Mouse (Mus musculus) MEL (cell line): ENCODE measurements around the gene Gm21762. TPM values are rescaled to one million over a fixed set of nuclear protein-coding genes. Genes with fewer than 3 reads are reported as not detected.
"Not testable (repeated sequence)": the region's sequence is repeated elsewhere in the genome, so short reads cannot be mapped to it uniquely, and the experiment has no call there.

Experiments
- DNase-seq: peaks from one replicate; pipeline ENCODE4 v3.0.0; 2011; ENCODE audit warnings: low read depth, low spot score
- H3K27ac ChIP-seq: 2 replicates; pipeline ENCODE4 v1.5.1; 2012; ENCODE audit warnings: low read depth, mild to moderate bottlenecking, control low read depth, low read length, moderate library complexity; ENCODE audit not compliant: control insufficient read depth
- H3K27me3 ChIP-seq, 2 experiments: fragments of 150-350 bp in 1 of 2; sonication (generic) in 1 of 2; 2 replicates each; pipeline ENCODE4 v1.6.1; 2012; ENCODE audit warnings: low read length in 2 of 2, mild to moderate bottlenecking in 2 of 2, improper control_type of control experiment in 1 of 2, moderate library complexity in 1 of 2; ENCODE audit not compliant: insufficient read depth in 2 of 2, control insufficient read depth in 1 of 2
- H3K36me3 ChIP-seq, 2 experiments: 2 replicates each; pipeline ENCODE4 v1.6.1; 2012 to 2014; ENCODE audit warnings: low read length in 2 of 2, improper control_type of control experiment in 1 of 2, inconsistent platforms in 1 of 2, mild to moderate bottlenecking in 1 of 2; ENCODE audit not compliant: insufficient read depth in 2 of 2, control insufficient read depth in 1 of 2
- H3K4me1 ChIP-seq, 2 experiments: fragments of 150-350 bp in 1 of 2; sonication (generic) in 1 of 2; 2 replicates each; pipeline ENCODE4 v1.6.1; 2012; ENCODE audit warnings: low read length in 2 of 2, improper control_type of control experiment in 1 of 2, mild to moderate bottlenecking in 1 of 2; ENCODE audit not compliant: insufficient read depth in 2 of 2, control insufficient read depth in 1 of 2
- H3K4me3 ChIP-seq, 2 experiments: fragments of 150-350 bp in 1 of 2; sonication (generic) in 1 of 2; 2 replicates each; pipeline ENCODE4 v1.5.1; 2012; ENCODE audit warnings: low read depth in 2 of 2, low read length in 2 of 2, mild to moderate bottlenecking in 2 of 2, moderate library complexity in 2 of 2, control low read depth in 1 of 2, improper control_type of control experiment in 1 of 2; ENCODE audit not compliant: control insufficient read depth in 1 of 2, insufficient read depth in 1 of 2
- H3K79me2 ChIP-seq: 2 replicates; pipeline ENCODE4 v1.6.1; 2012; ENCODE audit warnings: mild to moderate bottlenecking, low read length, moderate library complexity; ENCODE audit not compliant: control insufficient read depth, poor library complexity, insufficient read depth
- H3K9ac ChIP-seq: 2 replicates; pipeline ENCODE4 v1.6.1; 2012; ENCODE audit warnings: low read depth, mild to moderate bottlenecking, control low read depth, low read length, moderate library complexity; ENCODE audit not compliant: control insufficient read depth, poor library complexity, severe bottlenecking
- H3K9me3 ChIP-seq: fragments of 150-350 bp; sonication (generic); replicated peaks from 2 replicates; pipeline ENCODE4 v1.6.1; 2012; ENCODE audit warnings: mild to moderate bottlenecking, low read length, improper control_type of control experiment, moderate library complexity; ENCODE audit not compliant: insufficient read depth
- polyA plus RNA-seq, 2 experiments: library from polyadenylated mRNA; stranded (reverse) in 1 of 2; unstranded in 1 of 2; fragments of >175 nt in 1 of 2; fragments of >200 nt in 1 of 2; gene quantifications; 2 replicates each; pipeline versions ENCODE4 v1.2.1 to v1.2.4; 2012; ENCODE audit warnings: low replicate concordance in 2 of 2, low read depth in 1 of 2; ENCODE audit not compliant: insufficient read length in 2 of 2, insufficient read depth in 1 of 2, missing spikeins in 1 of 2
- total RNA-seq: library from RNA; depleted of rRNA; stranded (reverse); fragments of 300-350 nt; gene quantifications from 2 replicates; pipeline ENCODE4 v1.2.3, GENCODE M21; 2012

The Gm21762 gene
- total and polyA plus RNA-seq, 3 experiments: not detected

DNA sequence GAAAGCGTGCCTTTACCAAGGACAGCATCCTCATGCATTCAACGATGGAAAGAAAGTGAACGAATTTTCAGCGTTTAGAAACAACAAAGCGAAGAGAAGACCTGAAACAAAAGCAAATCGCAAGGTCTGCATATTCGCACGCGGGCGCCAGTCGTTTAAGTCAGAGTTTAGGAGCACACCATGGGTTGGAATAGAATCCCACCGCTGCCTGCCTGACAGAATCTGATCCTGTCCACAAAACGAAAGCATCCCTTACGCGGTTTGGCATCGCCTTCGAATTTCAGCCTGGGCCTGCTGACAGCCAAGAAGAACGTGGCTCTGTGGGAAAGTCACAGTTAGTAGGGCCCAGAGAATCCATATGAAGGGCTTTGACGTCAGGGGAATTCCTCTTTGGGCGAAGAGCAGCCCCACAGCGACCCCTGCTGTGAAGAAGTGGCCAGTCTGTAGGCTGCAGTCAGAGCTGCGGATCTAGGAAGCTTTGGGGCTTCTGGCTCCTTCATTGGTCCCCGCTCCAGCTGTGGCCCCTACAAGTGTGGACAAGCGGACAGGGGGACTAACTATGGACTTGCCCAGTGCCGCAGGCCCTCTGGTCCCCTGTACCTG, 16.8 kb upstream of the Gm21762 start:
- H3K9ac ChIP-seq, H3K36me3 ChIP-seq, H3K79me2 ChIP-seq, H3K27me3 ChIP-seq, H3K27ac ChIP-seq, H3K9me3 ChIP-seq, H3K4me3 ChIP-seq, DNase-seq, H3K4me1 ChIP-seq: not testable (repeated sequence)

DNA sequence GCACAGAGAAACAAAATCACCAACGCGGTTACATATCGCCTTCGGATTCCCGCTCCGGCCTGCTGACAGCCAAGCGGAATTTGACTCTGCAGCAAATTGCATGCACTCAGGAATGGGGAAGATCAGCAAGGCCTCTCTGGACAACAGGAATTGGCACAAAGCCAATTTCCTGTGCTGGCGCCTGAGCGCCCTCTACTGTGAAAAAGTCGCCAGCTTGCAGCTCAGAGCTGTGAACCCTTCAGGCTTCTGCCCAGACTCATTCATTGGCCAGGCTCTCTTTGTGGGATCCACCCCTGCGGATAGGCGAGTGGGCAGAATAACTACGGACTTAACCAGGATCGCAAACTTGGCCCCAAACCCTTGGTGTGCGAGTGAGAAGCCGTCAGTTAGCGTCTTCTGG, 16.1 kb upstream of the Gm21762 start:
- H3K27me3 ChIP-seq, H3K4me1 ChIP-seq, H3K9ac ChIP-seq, DNase-seq, H3K27ac ChIP-seq, H3K36me3 ChIP-seq, H3K4me3 ChIP-seq, H3K9me3 ChIP-seq, H3K79me2 ChIP-seq: not testable (repeated sequence)

DNA sequence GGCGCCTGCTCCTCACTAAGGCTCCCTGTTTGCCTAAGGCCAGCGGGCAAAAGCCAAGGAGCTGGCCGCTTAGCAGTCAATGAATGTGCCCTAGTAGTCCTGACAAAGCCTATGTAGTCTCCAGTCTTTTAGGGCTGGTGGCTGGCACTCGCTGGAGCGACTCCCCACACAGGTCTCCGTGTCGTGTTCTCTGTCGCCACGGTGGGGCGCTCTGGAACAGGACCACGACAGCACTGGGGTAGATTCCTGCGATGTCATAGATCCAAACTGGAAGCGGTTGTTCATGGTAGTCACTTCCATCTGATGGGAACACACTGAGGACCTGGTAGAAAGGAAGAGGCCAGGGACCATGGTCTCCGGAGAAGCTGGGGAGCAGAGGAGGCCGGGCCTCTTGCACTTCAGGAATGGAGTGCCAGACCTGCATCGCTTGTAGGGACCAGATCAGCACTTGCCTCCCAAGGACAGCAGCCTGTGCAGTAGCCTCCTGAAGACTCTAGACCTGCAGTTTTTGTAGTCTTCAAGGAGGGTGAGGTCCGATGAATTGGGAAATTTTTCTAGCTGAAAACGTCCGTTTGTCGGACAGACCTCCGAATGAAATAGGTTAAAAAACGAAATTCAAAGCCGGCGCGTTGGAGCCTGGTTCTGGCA, 7.4 kb upstream of the Gm21762 start:
- not testable (repeated sequence) for DNase-seq, H3K9ac ChIP-seq, H3K9me3 ChIP-seq, H3K36me3 ChIP-seq, H3K4me3 ChIP-seq, H3K79me2 ChIP-seq, H3K27me3 ChIP-seq, H3K27ac ChIP-seq, H3K4me1 ChIP-seq

DNA sequence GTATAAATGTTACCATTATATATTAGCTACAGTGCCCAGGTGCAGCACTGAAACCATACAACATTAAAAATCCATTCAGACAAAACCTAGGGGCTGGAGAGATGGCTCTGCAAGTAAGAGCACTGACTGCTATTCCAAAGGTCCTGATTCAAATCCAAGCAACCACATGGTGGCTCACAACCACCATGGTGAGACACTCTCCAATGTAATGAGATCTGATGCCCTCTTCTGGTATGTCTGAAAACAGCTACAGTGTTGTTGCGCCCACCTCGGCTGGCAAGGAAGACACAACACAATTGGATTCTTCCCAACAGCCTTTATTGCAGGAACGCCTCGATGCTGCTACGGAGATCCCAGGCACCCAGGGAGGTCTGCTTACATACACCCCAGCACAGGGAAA, 5.2 kb upstream of the Gm21762 start:
- not testable (repeated sequence) for H3K9me3 ChIP-seq, H3K36me3 ChIP-seq, H3K4me1 ChIP-seq, H3K79me2 ChIP-seq, H3K4me3 ChIP-seq, DNase-seq, H3K27me3 ChIP-seq, H3K27ac ChIP-seq, H3K9ac ChIP-seq

DNA sequence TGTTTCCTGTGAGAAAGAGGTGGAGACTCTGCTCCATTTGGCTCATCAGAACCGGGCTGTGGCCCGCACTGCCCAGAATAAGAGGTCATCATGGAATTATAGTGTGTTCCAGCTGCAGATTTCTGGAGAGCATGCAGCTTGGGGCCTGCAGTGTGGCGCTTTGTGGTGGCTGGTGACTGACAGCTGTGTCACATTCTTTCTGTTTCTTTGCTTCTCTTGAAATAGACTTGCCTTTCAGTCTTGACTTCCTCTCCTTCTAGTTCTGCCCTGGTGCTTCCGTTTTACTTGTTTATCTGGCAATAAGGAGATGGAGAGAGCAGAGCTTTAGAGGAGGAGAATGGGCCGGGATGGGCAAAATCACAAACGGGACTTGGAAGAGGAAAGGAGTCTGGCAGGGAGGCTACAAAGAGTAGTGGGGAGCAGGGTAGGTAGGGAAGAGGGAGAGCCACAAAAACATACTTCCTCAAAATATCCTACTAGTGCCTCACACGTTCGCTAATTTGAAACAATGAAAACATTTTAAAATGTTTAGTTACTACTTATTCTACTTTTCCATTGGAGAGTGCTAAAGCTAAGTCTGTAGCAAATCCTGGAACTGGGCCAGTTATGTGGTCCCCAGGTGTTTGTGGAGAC, 19.4 kb downstream of the Gm21762 start:
- not testable (repeated sequence) for H3K27me3 ChIP-seq, H3K27ac ChIP-seq, H3K4me3 ChIP-seq, H3K9me3 ChIP-seq, H3K36me3 ChIP-seq, H3K4me1 ChIP-seq, DNase-seq, H3K79me2 ChIP-seq, H3K9ac ChIP-seq

DNA sequence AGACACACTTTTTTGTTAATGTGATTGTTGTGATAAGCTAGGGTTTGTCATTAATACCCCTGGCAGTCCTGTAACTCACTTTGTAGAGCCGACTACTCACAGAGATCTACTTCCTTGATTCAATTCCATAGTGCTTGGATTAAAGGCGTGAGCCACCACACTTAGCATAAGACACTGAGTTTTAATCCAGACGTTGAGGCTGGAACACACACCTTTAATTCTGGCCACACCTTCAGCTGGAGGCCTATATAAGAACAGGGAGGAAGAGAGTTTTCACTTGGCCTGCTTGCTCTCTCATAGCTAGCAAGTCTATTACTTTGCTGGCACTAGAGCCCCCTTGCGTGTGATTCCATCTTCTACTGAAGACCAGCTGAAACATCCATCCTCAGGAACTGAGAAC, 43.6 kb downstream of the Gm21762 start, which contains the start of gene Gm21818:
TSS of gene Gm21818 (plus strand) at position 301 of the 400 bp plus-strand sequence.
- H3K79me2 ChIP-seq, H3K36me3 ChIP-seq, H3K4me3 ChIP-seq, DNase-seq, H3K27me3 ChIP-seq, H3K9ac ChIP-seq, H3K27ac ChIP-seq, H3K4me1 ChIP-seq, H3K9me3 ChIP-seq: not testable (repeated sequence)

DNA sequence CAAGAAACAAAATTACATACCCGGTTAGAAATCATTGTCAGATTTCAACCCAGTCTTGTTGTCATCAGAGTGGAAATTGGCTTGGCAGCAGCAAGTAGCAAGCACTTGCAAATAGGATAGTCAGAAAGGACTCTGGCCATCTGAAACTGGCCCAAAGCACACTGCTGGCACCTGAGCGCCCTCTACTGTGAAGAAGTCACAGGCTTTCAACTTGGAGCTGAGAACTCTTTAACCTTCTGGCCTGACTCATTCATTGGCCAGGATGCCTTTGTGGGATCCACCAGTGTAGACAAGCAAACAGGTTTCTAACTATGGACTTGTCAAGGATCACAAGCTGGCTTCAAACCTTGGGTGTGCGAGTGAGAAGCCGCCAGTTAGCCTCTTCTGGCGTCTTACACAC, 47.4 kb downstream of the Gm21762 start:
- H3K9ac ChIP-seq, DNase-seq, H3K4me1 ChIP-seq, H3K27ac ChIP-seq, H3K79me2 ChIP-seq, H3K27me3 ChIP-seq, H3K4me3 ChIP-seq, H3K36me3 ChIP-seq, H3K9me3 ChIP-seq: not testable (repeated sequence)
